8 mouse cellular contexts compared by ENCODE assay signal in genomic region chr7:110768001-110768400, GRCm38 (mm10). TPM values are rescaled to one million over a fixed set of nuclear protein-coding genes. Genes with fewer than 3 reads are reported as not detected.
DNase-seq lines count a peak whose midpoint lies in the region; ATAC-seq and TF ChIP-seq lines count a peak whose summit lies in the region.

Ampd3 (plus strand) TSS chr7:110768206.

- peaks cover 25% of the 10 kb centered on the region for H3K27me3 ChIP-seq in heart, embryonic 13.5 days (replicated peaks)
- H3K27me3 ChIP-seq in kidney, postnatal 0 days (ENCODE audit: insufficient read depth, low read length), result no peaks in the 10 kb centered on the region
- H3K27me3 ChIP-seq in lung, embryonic 16.5 days (ENCODE audit: control insufficient read depth, insufficient read depth, low read depth, low read length), result no peaks in the 10 kb centered on the region; the same call in 1 of the 2 replicates

- TF ChIP-seq CTCF in kidney, postnatal 0 days (IDR thresholded peaks at IDR 0.05; ENCODE audit: low read depth), result no peak

- H3K4me3 ChIP-seq in heart, embryonic 13.5 days, result peak within 1 kb of the TSS; percentile 72
- peak within 1 kb of the TSS; percentile 58 for H3K4me3 ChIP-seq in kidney, postnatal 0 days (replicated peaks; ENCODE audit: low read depth, low read length)
- peak within 1 kb of the TSS; percentile 58 for H3K4me3 ChIP-seq in lung, embryonic 16.5 days (ENCODE audit: low read length)

- no peak for ATAC-seq in heart, embryonic 13.5 days (ENCODE audit: extremely low read depth, insufficient number of reproducible peaks, low FRiP score, low TSS enrichment)
- ATAC-seq in kidney, postnatal 0 days (replicated peaks; ENCODE audit: low FRiP score, low read depth), result peak; percentile 37; the same call in 1 of the 2 replicates
- ATAC-seq in lung, embryonic 16.5 days (ENCODE audit: low read depth), result peak; percentile 34; the same call in 1 of the 2 replicates

- no peaks in the 10 kb centered on the region for H3K36me3 ChIP-seq in heart, embryonic 13.5 days
- no peaks in the 10 kb centered on the region for H3K36me3 ChIP-seq in kidney, postnatal 0 days (ENCODE audit: insufficient read depth, low read length)
- no peaks in the 10 kb centered on the region for H3K36me3 ChIP-seq in lung, embryonic 16.5 days (ENCODE audit: control insufficient read depth, insufficient read depth, low read length)

- H3K9ac ChIP-seq in heart, embryonic 13.5 days, result peak within 1 kb of the TSS; percentile 90
- peak within 1 kb of the TSS; percentile 70 for H3K9ac ChIP-seq in kidney, postnatal 0 days (ENCODE audit: low read depth, low read length)
- peak within 1 kb of the TSS; percentile 73 for H3K9ac ChIP-seq in lung, embryonic 16.5 days (ENCODE audit: low read length)

- H3K27ac ChIP-seq in heart, embryonic 13.5 days (replicated peaks), result peak within 1 kb of the TSS; percentile 39
- H3K27ac ChIP-seq in kidney, postnatal 0 days, result peak within 1 kb of the TSS; percentile 90
- H3K27ac ChIP-seq in lung, embryonic 16.5 days (ENCODE audit: low read length), result no peak within 1 kb of the TSS

- H3K4me1 ChIP-seq in heart, embryonic 13.5 days, result peaks cover 46% of the 10 kb centered on the region
- H3K4me1 ChIP-seq in kidney, postnatal 0 days (replicated peaks; ENCODE audit: insufficient read depth, low read length), result peaks cover 3% of the 10 kb centered on the region; the same call in 1 of the 2 replicates
- H3K4me1 ChIP-seq in lung, embryonic 16.5 days (replicated peaks; ENCODE audit: control insufficient read depth, insufficient read depth, low read length), result peaks cover 3% of the 10 kb centered on the region

- 16% methylated on average over 10 of the region's 16 CpGs for WGBS in heart, embryonic 13.5 days
- WGBS in kidney, postnatal 0 days, result 28% methylated on average over 11 of the region's 16 CpGs
- WGBS in lung, embryonic 16.5 days, result 22% methylated on average over 15 of the region's 16 CpGs

- no peaks in the 10 kb centered on the region for H3K9me3 ChIP-seq in heart, embryonic 13.5 days
- H3K9me3 ChIP-seq in kidney, postnatal 0 days (replicated peaks; ENCODE audit: low read length), result no peaks in the 10 kb centered on the region
- no peaks in the 10 kb centered on the region for H3K9me3 ChIP-seq in lung, embryonic 16.5 days (ENCODE audit: control insufficient read depth, low read length)

- H3K4me2 ChIP-seq in heart, embryonic 13.5 days, result peak within 1 kb of the TSS; percentile 98
- H3K4me2 ChIP-seq in kidney, postnatal 0 days (ENCODE audit: low read length), result peak within 1 kb of the TSS; percentile 93
- H3K4me2 ChIP-seq in lung, embryonic 16.5 days (ENCODE audit: low read depth, low read length), result peak within 1 kb of the TSS; percentile 98

- DNase-seq in lung, adult 18-20 months, result peak; percentile 38 to 39
- DNase-seq in lung, postnatal 10 days, result no peak
- DNase-seq in cerebellum, postnatal 25 days, result peak; percentile 47 to 57
- DNase-seq in kidney, postnatal 0 days (ENCODE audit: low spot score), result no peak
- DNase-seq in spleen, adult 18-20 months, result no peak
- no peak for DNase-seq in spleen, postnatal 14 days (ENCODE audit: low spot score in 2 of 2)

RNA-seq across cellular contexts. Expression of gene Ampd3, which starts in this region (rescaled TPM):
- 5.1 and 6.0 TPM in 2 replicates for polyA plus RNA-seq in heart, embryonic 13.5 days (2015; fragmentation: Nextera tagmentation; extraction: Ambion mirVana)
- polyA plus RNA-seq in kidney, postnatal 0 days (2015; fragmentation: Nextera tagmentation; extraction: Ambion mirVana), result 12.7 and 16.3 TPM in 2 replicates
- polyA plus RNA-seq in lung, embryonic 16.5 days (2015; fragmentation: Nextera tagmentation; extraction: Ambion mirVana), result 2.7 and 3.0 TPM in 2 replicates

Comparison
In these comparisons a context has a peak if more than half of its experiments do, and no peak if none do; other contexts are left out.
1. DNase-seq: peak in lung, adult 18-20 months (2 of 2) and cerebellum, postnatal 25 days (2 of 2); none in lung, postnatal 10 days (single experiment), kidney, postnatal 0 days (single experiment), spleen, adult 18-20 months (0 of 2) and spleen, postnatal 14 days (0 of 2).
2. Peak in every context shown above with its lines, with median percentiles within 50 percentile points of each other: H3K4me2 ChIP-seq, H3K4me3 ChIP-seq and H3K9ac ChIP-seq.